Mouse (Mus musculus) adrenal gland (tissue): ENCODE measurements around the gene Tgfbr3l.

Experiments used
- intact Hi-C: fragments of 180-260 bp; cut with DNase I; formaldehyde crosslinking; loops from one replicate; pipeline ENCODE4 v1.15.1; 2025

Tgfbr3l gene

GRCm38 (mm10) chr8:4263105-4263791 is 15.2 kb downstream of the Tgfbr3l start:
- intact Hi-C loops, result loop anchor here (10.0 kb wide), 1 partner anchor 252 kb away; no protein-coding TSS in a partner anchor

GRCm38 (mm10) chr8:4265160-4265914 is 17.3 kb downstream of the Tgfbr3l start:
- intact Hi-C loops, result loop anchor here (10.0 kb wide), 1 partner anchor 249 kb away; no protein-coding TSS in a partner anchor

DNA sequence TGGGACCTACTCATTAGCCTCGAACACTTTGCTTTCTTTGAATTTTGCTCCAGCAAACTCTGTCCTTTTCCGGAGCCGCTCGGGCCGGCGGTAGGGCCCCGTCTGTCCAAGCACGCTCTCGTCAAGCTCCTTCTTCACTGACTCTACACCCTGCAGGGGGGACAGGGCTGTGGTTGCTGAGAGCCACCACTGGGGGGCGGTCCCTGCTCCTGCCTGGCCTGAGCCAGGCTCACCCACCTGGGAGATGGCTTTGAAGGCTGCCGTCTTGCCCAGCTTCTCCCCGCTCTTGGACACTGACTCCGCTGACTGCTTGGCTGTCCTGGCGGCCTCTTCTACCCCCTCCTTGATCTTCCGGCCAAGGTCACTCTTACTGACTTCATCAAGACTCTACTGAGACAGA is 19.6 kb downstream of the Tgfbr3l start:
- intact Hi-C loops, result loop anchor here (10.0 kb wide), 1 partner anchor 247 kb away; no protein-coding TSS in a partner anchor

DNA sequence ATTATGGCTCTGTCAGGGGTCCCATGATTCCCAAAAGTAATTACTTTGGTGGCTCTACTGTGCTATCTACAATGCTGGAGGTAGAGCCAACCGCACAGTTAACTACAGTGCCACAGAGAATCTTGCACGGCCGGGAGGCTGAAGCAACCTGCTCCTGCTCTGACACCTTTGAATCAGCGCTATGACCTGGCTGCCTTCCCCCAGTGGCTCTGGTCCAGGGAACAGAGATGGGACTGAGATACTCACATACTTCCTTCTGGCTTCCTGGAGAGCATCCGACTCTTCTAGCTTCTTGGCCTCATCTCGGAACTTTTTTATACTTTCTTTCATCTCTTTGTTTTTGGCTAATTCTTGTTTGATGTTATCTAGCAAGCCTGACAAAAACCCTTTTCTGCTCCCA is 21.6 kb downstream of the Tgfbr3l start:
- intact Hi-C loops, result loop anchor here (10.0 kb wide), 1 partner anchor 245 kb away; no protein-coding TSS in a partner anchor

DNA sequence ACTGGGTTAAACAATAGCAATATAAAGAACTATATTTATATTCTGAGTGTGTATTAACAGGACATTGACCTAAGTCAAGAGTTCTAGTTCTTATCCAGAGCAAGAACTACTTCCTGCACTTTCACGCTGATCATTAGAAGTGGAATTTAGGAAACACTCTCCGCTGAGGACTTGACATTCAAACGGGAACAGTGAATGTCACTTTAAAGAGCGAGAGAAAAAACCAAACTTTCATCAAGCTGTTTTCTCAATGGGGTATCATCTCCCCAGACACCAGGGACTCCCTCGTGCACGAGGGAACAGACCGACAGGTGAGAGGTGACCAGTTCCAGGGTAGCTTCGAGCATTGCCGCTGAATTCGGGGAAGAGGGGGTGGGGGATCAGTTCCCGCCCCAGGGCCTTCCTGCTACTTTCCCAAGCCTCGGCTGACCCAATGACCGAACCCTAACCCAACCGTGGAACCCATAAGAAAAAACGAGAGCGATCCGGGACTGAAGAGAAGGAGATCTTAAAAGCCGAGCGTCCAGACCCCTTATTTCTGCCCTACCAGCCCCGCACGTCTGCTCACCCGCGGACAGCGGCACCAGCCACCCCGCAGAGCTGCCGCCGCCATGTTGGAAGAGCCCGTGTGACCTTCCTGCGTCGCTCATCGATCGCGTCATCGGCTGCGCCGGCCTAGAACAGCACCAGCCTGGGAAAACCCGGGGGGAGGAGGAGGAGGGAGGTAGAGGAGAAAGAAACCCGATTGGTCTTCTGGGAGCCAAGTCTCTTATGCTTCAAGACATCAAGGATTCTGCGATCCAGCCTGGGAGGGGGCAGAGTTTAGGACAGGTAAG is 27.5 kb downstream of the Tgfbr3l start, which contains the start of gene Timm44:
TSS of gene Timm44 (minus strand) at position 639 of the 836 bp plus-strand sequence.
- intact Hi-C loops, result loop anchor here (5.0 kb wide), 1 partner anchor 47 kb away; no protein-coding TSS in a partner anchor

- intact Hi-C loops, result loop anchor here (5.0 kb wide), 1 partner anchor 46 kb away; no protein-coding TSS in a partner anchor
Observed at GRCm38 (mm10) chr8:4276111-4276465, 28.1 kb downstream of the Tgfbr3l start.

- intact Hi-C loops, result no loop called here
Observed at GRCm38 (mm10) chr8:4292738-4293137, 44.7 kb downstream of the Tgfbr3l start.

GRCm38 (mm10) chr8:4297822-4298221 is 49.8 kb downstream of the Tgfbr3l start:
- intact Hi-C loops, result no loop called here
